Mouse (Mus musculus): ENCODE measurements at regions not wholly inside any gene's neighbourhood (a gene's known extent, or its start where the extent isn't known, plus 50 kb on each side); places are given as distances from the start of the nearest gene placed in this dataset.

GRCm38 (mm10) chr2:149625626-149626025 is 203.4 kb upstream of the Syndig1 start:
- TF ChIP-seq CTCF (IDR thresholded peaks at IDR 0.05; ENCODE audit: low read depth) (no peak), EP300 (IDR thresholded peaks at IDR 0.05; ENCODE audit: low read depth) (no peak)
